Mouse (Mus musculus): Measurements from ENCODE around the gene Slc4a11.

DNA sequence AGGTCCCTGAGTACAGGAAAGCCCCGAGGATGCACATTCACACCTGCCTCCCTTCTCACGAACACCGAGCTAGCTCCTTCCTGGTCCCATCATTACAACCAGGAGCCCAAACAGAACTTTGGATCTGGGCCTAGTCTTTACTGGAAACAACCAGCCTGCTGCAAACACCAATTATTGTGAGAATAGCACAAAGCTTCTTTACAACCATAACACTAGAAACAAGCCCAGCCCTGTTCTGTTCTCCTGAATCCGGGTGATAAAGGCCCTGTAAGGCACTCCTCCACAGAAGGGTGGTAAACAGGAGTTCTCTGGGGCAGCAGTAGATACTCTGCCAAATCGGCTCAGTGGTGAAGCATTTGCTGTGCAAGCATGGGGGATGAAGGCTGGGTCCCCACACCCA lies 38.0 kb upstream of the Slc4a11 start:
- no peak for TF ChIP-seq CTCF (IDR thresholded peaks at IDR 0.05; ENCODE audit: low read depth, low read length)
- TF ChIP-seq GATA1 (IDR thresholded peaks at IDR 0.05; ENCODE audit: borderline replicate concordance, low read length), result no peak
- TF ChIP-seq GATA2 (IDR thresholded peaks at IDR 0.05; ENCODE audit: borderline replicate concordance, low read depth, low read length), result no peak
- no peak for TF ChIP-seq TAL1 (conservative IDR thresholded peaks at IDR 0.05; ENCODE audit: low read depth, low read length)

Measured in G1E (cell line).